Mouse (Mus musculus): ENCODE results near the gene Slc22a3. TPM values are rescaled to one million over a fixed set of nuclear protein-coding genes. Genes with fewer than 3 reads are reported as not detected.

The Slc22a3 gene
- polyA plus RNA-seq, 1 experiment from 2014 or later: not detected

GRCm38 (mm10) chr17:12444561-12444960 is 62.9 kb downstream of the Slc22a3 start:
- no peaks in the 10 kb centered on the region for H3K79me2 ChIP-seq (ENCODE audit: inconsistent target)
- WGBS (ENCODE audit: missing documents): 95% methylated on average over 2 of the region's 2 CpGs
- H3K36me3 ChIP-seq (ENCODE audit: inconsistent target): no peaks in the 10 kb centered on the region
- no peak overlapping the region for H3K27ac ChIP-seq
- H3K4me3 ChIP-seq (ENCODE audit: inconsistent target): no peak overlapping the region

- H3K4me3 ChIP-seq (ENCODE audit: inconsistent target): no peak overlapping the region
- no peaks in the 10 kb centered on the region for H3K79me2 ChIP-seq (ENCODE audit: inconsistent target)
- no peak overlapping the region for H3K27ac ChIP-seq
- no peaks in the 10 kb centered on the region for H3K36me3 ChIP-seq (ENCODE audit: inconsistent target)
- 94% methylated on average over 10 of the region's 10 CpGs for WGBS (ENCODE audit: missing documents)
Observed at GRCm38 (mm10) chr17:12437771-12438170, 69.7 kb downstream of the Slc22a3 start.

- H3K4me3 ChIP-seq (ENCODE audit: inconsistent target): no peak overlapping the region
- H3K36me3 ChIP-seq (ENCODE audit: inconsistent target): no peaks in the 10 kb centered on the region
- no peaks in the 10 kb centered on the region for H3K79me2 ChIP-seq (ENCODE audit: inconsistent target)
- WGBS (ENCODE audit: missing documents): 44% methylated on average over 5 of the region's 5 CpGs
- no peak overlapping the region for H3K27ac ChIP-seq
Observed at GRCm38 (mm10) chr17:12431707-12432106, 75.8 kb downstream of the Slc22a3 start.

- Histone ChIP-seq H3K27ac (no peak overlapping the region), H3K4me3 (ENCODE audit: inconsistent target) (no peak overlapping the region), H3K36me3 (ENCODE audit: inconsistent target) (no peaks in the 10 kb centered on the region), H3K79me2 (ENCODE audit: inconsistent target) (no peaks in the 10 kb centered on the region)
Observed at GRCm38 (mm10) chr17:12428369-12428768, 79.1 kb downstream of the Slc22a3 start.

GRCm38 (mm10) chr17:12427156-12427555 is 80.3 kb downstream of the Slc22a3 start:
- WGBS (ENCODE audit: missing documents): 42% methylated on average over 3 of the region's 3 CpGs
- no peaks in the 10 kb centered on the region for H3K36me3 ChIP-seq (ENCODE audit: inconsistent target)
- H3K4me3 ChIP-seq (ENCODE audit: inconsistent target): no peak overlapping the region
- H3K27ac ChIP-seq: no peak overlapping the region
- H3K79me2 ChIP-seq (ENCODE audit: inconsistent target): no peaks in the 10 kb centered on the region

GRCm38 (mm10) chr17:12422143-12422542 is 85.4 kb downstream of the Slc22a3 start:
- H3K36me3 ChIP-seq (ENCODE audit: inconsistent target): no peaks in the 10 kb centered on the region
- no peak overlapping the region for H3K27ac ChIP-seq
- H3K4me3 ChIP-seq (ENCODE audit: inconsistent target): no peak overlapping the region
- H3K79me2 ChIP-seq (ENCODE audit: inconsistent target): no peaks in the 10 kb centered on the region
- 100% methylated on average over 1 of the region's 1 CpGs for WGBS (ENCODE audit: missing documents)

- WGBS (ENCODE audit: missing documents): 80% methylated on average over 16 of the region's 16 CpGs
- Histone ChIP-seq H3K4me3 (ENCODE audit: inconsistent target) (no peak overlapping the region), H3K36me3 (ENCODE audit: inconsistent target) (no peaks in the 10 kb centered on the region), H3K79me2 (ENCODE audit: inconsistent target) (no peaks in the 10 kb centered on the region), H3K27ac (no peak overlapping the region)
Observed at GRCm38 (mm10) chr17:12420886-12421574, 86.5 kb downstream of the Slc22a3 start.

- Histone ChIP-seq H3K79me2 (ENCODE audit: inconsistent target) (no peaks in the 10 kb centered on the region), H3K4me3 (ENCODE audit: inconsistent target) (no peak overlapping the region), H3K27ac (no peak overlapping the region), H3K36me3 (ENCODE audit: inconsistent target) (no peaks in the 10 kb centered on the region)
- WGBS (ENCODE audit: missing documents): 67% methylated on average over 19 of the region's 19 CpGs
Observed at GRCm38 (mm10) chr17:12419491-12420079, 87.9 kb downstream of the Slc22a3 start.

- no peak overlapping the region for H3K4me3 ChIP-seq (ENCODE audit: inconsistent target)
- no peak overlapping the region for H3K27ac ChIP-seq
- 41% methylated on average over 6 of the region's 6 CpGs for WGBS (ENCODE audit: missing documents)
- H3K79me2 ChIP-seq (ENCODE audit: inconsistent target): no peaks in the 10 kb centered on the region
- no peaks in the 10 kb centered on the region for H3K36me3 ChIP-seq (ENCODE audit: inconsistent target)
Observed at GRCm38 (mm10) chr17:12416250-12416895, 91.1 kb downstream of the Slc22a3 start.

- Histone ChIP-seq H3K79me2 (ENCODE audit: inconsistent target) (no peaks in the 10 kb centered on the region), H3K36me3 (ENCODE audit: inconsistent target) (no peaks in the 10 kb centered on the region), H3K4me3 (ENCODE audit: inconsistent target) (no peak overlapping the region), H3K27ac (no peak overlapping the region)
- WGBS (ENCODE audit: missing documents): 74% methylated on average over 5 of the region's 5 CpGs
Observed at GRCm38 (mm10) chr17:12415741-12416140, 91.8 kb downstream of the Slc22a3 start.

GRCm38 (mm10) chr17:12415031-12415735 is 92.3 kb downstream of the Slc22a3 start:
- Histone ChIP-seq H3K27ac (no peak overlapping the region), H3K4me3 (ENCODE audit: inconsistent target) (no peak overlapping the region), H3K79me2 (ENCODE audit: inconsistent target) (no peaks in the 10 kb centered on the region), H3K36me3 (ENCODE audit: inconsistent target) (no peaks in the 10 kb centered on the region)
- WGBS (ENCODE audit: missing documents): 74% methylated on average over 15 of the region's 15 CpGs

GRCm38 (mm10) chr17:12412891-12413237 is 94.6 kb downstream of the Slc22a3 start:
- Histone ChIP-seq H3K4me3 (ENCODE audit: inconsistent target) (no peak overlapping the region), H3K36me3 (ENCODE audit: inconsistent target) (no peaks in the 10 kb centered on the region), H3K27ac (no peak overlapping the region), H3K79me2 (ENCODE audit: inconsistent target) (no peaks in the 10 kb centered on the region)
- whole genome bisulfite sequencing (ENCODE audit: missing documents): 82% methylated on average over 3 of the region's 3 CpGs

- H3K27ac ChIP-seq: no peak overlapping the region
- no peaks in the 10 kb centered on the region for H3K79me2 ChIP-seq (ENCODE audit: inconsistent target)
- WGBS (ENCODE audit: missing documents): 92% methylated on average over 10 of the region's 10 CpGs
- H3K4me3 ChIP-seq (ENCODE audit: inconsistent target): no peak overlapping the region
- no peaks in the 10 kb centered on the region for H3K36me3 ChIP-seq (ENCODE audit: inconsistent target)
Observed at GRCm38 (mm10) chr17:12412181-12412890, 95.2 kb downstream of the Slc22a3 start.

- WGBS (ENCODE audit: missing documents): 72% methylated on average over 9 of the region's 11 CpGs
- Histone ChIP-seq H3K4me3 (ENCODE audit: inconsistent target) (no peak overlapping the region), H3K79me2 (ENCODE audit: inconsistent target) (no peaks in the 10 kb centered on the region), H3K36me3 (ENCODE audit: inconsistent target) (no peaks in the 10 kb centered on the region), H3K27ac (no peak overlapping the region)
Observed at GRCm38 (mm10) chr17:12409346-12409944, 98.1 kb downstream of the Slc22a3 start.
